Mouse (Mus musculus) kidney, postnatal 0 days (tissue): Measurements from ENCODE around the gene Lgr4. TPM values are rescaled to one million over a fixed set of nuclear protein-coding genes. Genes with fewer than 3 reads are reported as not detected.
A peak's percentile ranks its signal among the peaks of the same experiment; 100 is the strongest.
"Not testable (repeated sequence)": the region's sequence is repeated elsewhere in the genome, so short reads cannot be mapped to it uniquely, and the experiment has no call there.

Experiments
- ATAC-seq: fragments of 200-750 bp; cut with Nextera tagmentation; replicated peaks from 2 replicates; pipeline ENCODE4 v1.8.0; 2017; ENCODE audit warnings: low read depth, moderate number of reproducible peaks, moderate TSS enrichment, moderate library complexity; ENCODE audit not compliant: low FRiP score
- DNase-seq: peaks from one replicate; pipeline ENCODE4 v3.0.0-alpha.2; 2016; ENCODE audit warnings: low spot score
- H3K27ac ChIP-seq: fragments of 300-500 bp; sonication (generic); 2 replicates; pipeline ENCODE4 v1.5.1; 2014; ENCODE audit warnings: mild to moderate bottlenecking
- H3K27me3 ChIP-seq: fragments of 300-500 bp; sonication (generic); 2 replicates; pipeline ENCODE4 v1.6.1; 2014; ENCODE audit warnings: low read length, mixed read lengths; ENCODE audit not compliant: insufficient read depth
- H3K36me3 ChIP-seq: fragments of 300-500 bp; sonication (generic); 2 replicates; pipeline ENCODE4 v1.6.1; 2014; ENCODE audit warnings: low read length, mixed read lengths; ENCODE audit not compliant: insufficient read depth
- H3K4me1 ChIP-seq: fragments of 300-500 bp; sonication (generic); replicated peaks from 2 replicates; pipeline ENCODE4 v1.6.1; 2014; ENCODE audit warnings: antibody characterized with exemption, low read length, mixed read lengths; ENCODE audit not compliant: insufficient read depth
- H3K4me2 ChIP-seq: fragments of 300-500 bp; sonication (generic); 2 replicates; pipeline ENCODE4 v1.6.1; 2014; ENCODE audit warnings: mild to moderate bottlenecking, low read length, moderate library complexity, mixed read lengths
- H3K4me3 ChIP-seq: fragments of 300-500 bp; sonication (generic); replicated peaks from 2 replicates; pipeline ENCODE4 v1.5.1; 2014; ENCODE audit warnings: low read depth, low read length
- H3K9ac ChIP-seq: fragments of 300-500 bp; sonication (generic); 2 replicates; pipeline ENCODE4 v1.6.1; 2014; ENCODE audit warnings: low read depth, low read length
- H3K9me3 ChIP-seq: fragments of 300-500 bp; sonication (generic); replicated peaks from 2 replicates; pipeline ENCODE4 v1.6.1; 2016; ENCODE audit warnings: low read length, inconsistent platforms, mixed read lengths
- CTCF ChIP-seq: IDR thresholded peaks from 2 replicates; pipeline ENCODE4 v1.5.1; 2016; ENCODE audit warnings: antibody characterized with exemption, low read depth, mild to moderate bottlenecking, moderate library complexity
- WGBS: fragments of 180-500 bp; shearing (Covaris S2); extraction: QIAGEN DNeasy Blood & Tissue Kit; methylation state at CpG from one replicate; pipeline ENCODE4 v1.1.7; 2014; 5-methylcytosine and 5-hydroxymethylcytosine counted together
- polyA plus RNA-seq: library from polyadenylated mRNA; unstranded; fragments of >200 nt; fragmentation: Nextera tagmentation; extraction: Ambion mirVana; gene quantifications from 2 replicates; pipeline ENCODE4 v1.2.1, GENCODE M21; 2015

Lgr4 gene
- 43.8 and 47.8 TPM in 2 replicates for polyA plus RNA-seq

GRCm38 (mm10) chr2:109917496-109918413 is at the start of gene Lgr4:
Gene Lgr4 (plus strand): TSS chr2:109917647.
- H3K36me3 ChIP-seq = no peaks in the 10 kb centered on the region
- H3K9me3 ChIP-seq = no peaks in the 10 kb centered on the region
- no peaks in the 10 kb centered on the region for H3K27me3 ChIP-seq
- TF ChIP-seq CTCF = no peak
- peak within 1 kb of the TSS; percentile 98 for H3K27ac ChIP-seq
- peak within 1 kb of the TSS; percentile 73 for H3K4me2 ChIP-seq
- peak; percentile 98 for ATAC-seq
- under 1% methylated on average over 107 of the region's 111 CpGs for WGBS
- H3K4me3 ChIP-seq = peak within 1 kb of the TSS; percentile 98
- peak within 1 kb of the TSS; percentile 98 for H3K9ac ChIP-seq
- H3K4me1 ChIP-seq = peaks cover 11% of the 10 kb centered on the region; the same call in 1 of the 2 replicates
- DNase-seq = peak; percentile 100

GRCm38 (mm10) chr2:109879429-109879828 is 38.0 kb upstream of the Lgr4 start:
- not testable (repeated sequence) for H3K4me2 ChIP-seq, H3K9me3 ChIP-seq, ATAC-seq, H3K27ac ChIP-seq, H3K9ac ChIP-seq, H3K4me3 ChIP-seq, H3K36me3 ChIP-seq, H3K27me3 ChIP-seq, H3K4me1 ChIP-seq, DNase-seq
- WGBS = 84% methylated on average over 4 of the region's 4 CpGs

GRCm38 (mm10) chr2:109881111-109881510 is 36.3 kb upstream of the Lgr4 start:
- H3K27ac ChIP-seq = no peak overlapping the region
- ATAC-seq (no peak), DNase-seq (no peak)
- WGBS = 39% methylated on average over 2 of the region's 2 CpGs
- no peaks in the 10 kb centered on the region for H3K36me3 ChIP-seq
- H3K4me3 ChIP-seq = no peak overlapping the region
- no peaks in the 10 kb centered on the region for H3K27me3 ChIP-seq
- no peak for TF ChIP-seq CTCF
- no peaks in the 10 kb centered on the region for H3K4me1 ChIP-seq
- H3K9ac ChIP-seq = no peak overlapping the region
- no peaks in the 10 kb centered on the region for H3K9me3 ChIP-seq
- no peak overlapping the region for H3K4me2 ChIP-seq

DNA sequence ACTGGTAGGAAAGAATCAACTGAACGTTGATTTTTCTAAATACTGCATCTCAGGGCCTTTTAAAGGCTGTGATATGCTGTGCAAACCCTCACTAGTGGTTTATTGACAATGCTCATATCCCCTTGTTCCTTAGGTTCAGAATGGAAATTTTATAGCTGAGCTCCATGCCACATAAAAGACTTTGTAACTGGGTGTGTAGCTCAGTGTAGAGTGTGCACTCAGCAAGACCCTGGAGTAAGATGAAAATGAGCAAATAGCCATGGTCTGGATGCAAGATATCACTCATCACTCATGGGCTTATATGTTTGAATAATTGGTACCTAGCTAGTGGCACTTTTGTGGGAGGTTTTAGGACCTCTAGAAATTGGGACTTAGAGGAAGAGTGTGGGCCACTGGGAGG is 35.8 kb upstream of the Lgr4 start:
- DNase-seq (no peak), ATAC-seq (no peak)
- no peak for TF ChIP-seq CTCF
- H3K27ac ChIP-seq = no peak overlapping the region
- no peak overlapping the region for H3K4me2 ChIP-seq
- WGBS = 54% methylated on average over 1 of the region's 1 CpGs
- no peaks in the 10 kb centered on the region for H3K4me1 ChIP-seq
- no peaks in the 10 kb centered on the region for H3K36me3 ChIP-seq
- H3K9me3 ChIP-seq = no peaks in the 10 kb centered on the region
- H3K9ac ChIP-seq = no peak overlapping the region
- no peaks in the 10 kb centered on the region for H3K27me3 ChIP-seq
- H3K4me3 ChIP-seq = no peak overlapping the region

DNA sequence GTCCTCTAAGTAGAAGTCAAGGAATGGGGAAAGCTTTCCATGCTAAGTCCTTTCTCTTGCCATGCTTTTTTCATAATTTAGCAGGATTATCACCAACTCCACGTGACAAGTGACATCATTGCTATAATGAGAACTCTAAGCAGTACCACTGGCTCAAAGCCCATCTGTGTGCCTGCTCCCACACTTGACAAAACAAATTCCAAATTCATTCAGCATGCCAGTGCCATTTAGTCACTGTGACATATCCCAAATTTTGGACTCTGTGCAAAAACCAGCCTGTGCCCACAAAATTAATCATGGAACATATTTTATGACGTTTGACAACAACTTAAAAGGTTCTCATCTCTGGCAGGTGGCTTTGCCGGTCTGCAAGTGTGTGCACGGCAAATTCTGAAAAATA is 33.3 kb upstream of the Lgr4 start:
- Histone ChIP-seq H3K9ac (no peak overlapping the region), H3K4me2 (no peak overlapping the region), H3K36me3 (no peaks in the 10 kb centered on the region), H3K9me3 (no peaks in the 10 kb centered on the region), H3K4me1 (no peaks in the 10 kb centered on the region), H3K27me3 (no peaks in the 10 kb centered on the region), H3K27ac (no peak overlapping the region), H3K4me3 (no peak overlapping the region)
- no peak for TF ChIP-seq CTCF
- no peak for ATAC-seq
- 77% methylated on average over 4 of the region's 4 CpGs for WGBS
- DNase-seq = no peak

GRCm38 (mm10) chr2:109884507-109884906 is 32.9 kb upstream of the Lgr4 start:
- Histone ChIP-seq H3K36me3 (no peaks in the 10 kb centered on the region), H3K9me3 (no peaks in the 10 kb centered on the region), H3K27ac (no peak overlapping the region), H3K27me3 (no peaks in the 10 kb centered on the region), H3K4me3 (no peak overlapping the region), H3K4me1 (no peaks in the 10 kb centered on the region), H3K4me2 (no peak overlapping the region), H3K9ac (no peak overlapping the region)
- ATAC-seq (no peak), DNase-seq (no peak)
- TF ChIP-seq CTCF = no peak
- 66% methylated on average over 4 of the region's 4 CpGs for WGBS
